Mouse (Mus musculus) skeletal muscle tissue, adult 2 months (tissue): ENCODE measurements around the gene Nsun6.

Experiments used
- DNase-seq: peaks from one replicate; pipeline ENCODE4 v3.0.0-alpha.2; 2012; ENCODE audit warnings: low read depth, low spot score

Nsun6 gene

GRCm38 (mm10) chr2:15054945-15055637, at the start of gene Nsun6:
TSS of gene Nsun6 (minus strand) at chr2:15055069.
- DNase-seq: peak; percentile 96

- no peak for DNase-seq
Observed at GRCm38 (mm10) chr2:15104386-15104785, 49.5 kb upstream of the Nsun6 start.

- no peak for DNase-seq
Observed at GRCm38 (mm10) chr2:15096514-15097090, 41.7 kb upstream of the Nsun6 start.

- no peak for DNase-seq
Observed at GRCm38 (mm10) chr2:15087308-15087707, 32.4 kb upstream of the Nsun6 start.

GRCm38 (mm10) chr2:15083702-15084101, 28.8 kb upstream of the Nsun6 start:
- no peak for DNase-seq

- DNase-seq: no peak
Observed at GRCm38 (mm10) chr2:15067091-15067490, 12.2 kb upstream of the Nsun6 start.

- DNase-seq: no peak
Observed at GRCm38 (mm10) chr2:15065447-15065846, 10.6 kb upstream of the Nsun6 start.

GRCm38 (mm10) chr2:15064380-15065269, 9.8 kb upstream of the Nsun6 start:
- DNase-seq: no peak

- no peak for DNase-seq
Observed at GRCm38 (mm10) chr2:15063815-15064214, 8.9 kb upstream of the Nsun6 start.

GRCm38 (mm10) chr2:15060856-15061255, 6.0 kb upstream of the Nsun6 start:
- no peak for DNase-seq

- no peak for DNase-seq
Observed at GRCm38 (mm10) chr2:15058227-15058626, 3.4 kb upstream of the Nsun6 start.

GRCm38 (mm10) chr2:15055741-15056151, 877 bp upstream of the Nsun6 start:
- no peak for DNase-seq

GRCm38 (mm10) chr2:15054496-15054895, 373 bp downstream of the Nsun6 start:
- DNase-seq: peak; percentile 13

- peak; percentile 92 for DNase-seq
Observed at GRCm38 (mm10) chr2:15049117-15049873, 5.6 kb downstream of the Nsun6 start, which contains the start of gene Arl5b. TSS of gene Arl5b (plus strand) at chr2:15049395.

GRCm38 (mm10) chr2:15040326-15040725, 14.5 kb downstream of the Nsun6 start:
- DNase-seq: no peak

- DNase-seq: peak; percentile 23
Observed at GRCm38 (mm10) chr2:15038705-15039104, 16.2 kb downstream of the Nsun6 start.

GRCm38 (mm10) chr2:15027816-15028215, 27.1 kb downstream of the Nsun6 start:
- DNase-seq: no peak

GRCm38 (mm10) chr2:15026817-15027216, 28.1 kb downstream of the Nsun6 start:
- no peak for DNase-seq

- DNase-seq: no peak
Observed at GRCm38 (mm10) chr2:15008072-15008471, 46.8 kb downstream of the Nsun6 start.

- DNase-seq: no peak
Observed at GRCm38 (mm10) chr2:15007531-15007930, 47.3 kb downstream of the Nsun6 start.

GRCm38 (mm10) chr2:14997836-14998235, 57.0 kb downstream of the Nsun6 start:
- DNase-seq: no peak

- DNase-seq: no peak
Observed at GRCm38 (mm10) chr2:14996036-14996435, 58.8 kb downstream of the Nsun6 start.
